Mouse (Mus musculus) G1E (cell line): ENCODE measurements around the gene Cask. TPM values are rescaled to one million over a fixed set of nuclear protein-coding genes. Genes with fewer than 3 reads are reported as not detected.
"Not testable (repeated sequence)": the region's sequence is repeated elsewhere in the genome, so short reads cannot be mapped to it uniquely, and the experiment has no call there.

Source experiments
- ATAC-seq: 2 replicates; pipeline ENCODE4 v1.8.0; 2016; ENCODE audit warnings: mild to moderate bottlenecking; ENCODE audit not compliant: insufficient number of reproducible peaks, poor library complexity, low FRiP score, severe bottlenecking; ENCODE audit errors: extremely low read depth
- DNase-seq: peaks from one replicate; pipeline ENCODE4 v3.0.0; 2012; ENCODE audit warnings: low spot score
- H3K27me3 ChIP-seq: 2 replicates; pipeline ENCODE4 v1.6.1; 2012; ENCODE audit warnings: mild to moderate bottlenecking, low read length, inconsistent platforms; ENCODE audit not compliant: insufficient read depth
- H3K36me3 ChIP-seq: replicated peaks from 2 replicates; pipeline ENCODE3; 2012; ENCODE audit warnings: mild to moderate bottlenecking, inconsistent platforms
- H3K4me1 ChIP-seq: 2 replicates; pipeline ENCODE4 v1.6.1; 2012; ENCODE audit warnings: low read depth, low read length, inconsistent platforms, mixed read lengths; ENCODE audit not compliant: insufficient read depth
- H3K4me3 ChIP-seq: 2 replicates; pipeline ENCODE4 v1.5.1; 2012; ENCODE audit warnings: low read depth, mild to moderate bottlenecking, inconsistent platforms, low read length, moderate library complexity, mixed read lengths
- H3K9me3 ChIP-seq: replicated peaks from 2 replicates; pipeline ENCODE4 v1.6.1; 2012; ENCODE audit warnings: inconsistent platforms
- CTCF ChIP-seq: IDR thresholded peaks from 2 replicates; pipeline ENCODE4 v1.5.1; 2012; ENCODE audit warnings: low read depth, low read length, inconsistent platforms, mixed read lengths
- GATA1 ChIP-seq: IDR thresholded peaks from 2 replicates; pipeline ENCODE4 v1.6.1; 2012; ENCODE audit warnings: borderline replicate concordance, low read length, inconsistent platforms, mixed read lengths
- GATA2 ChIP-seq: IDR thresholded peaks from 2 replicates; pipeline ENCODE4 v1.6.1; 2012; ENCODE audit warnings: low read depth, low read length, inconsistent platforms, borderline replicate concordance
- POLR2AphosphoS5 ChIP-seq: IDR thresholded peaks from 2 replicates; pipeline ENCODE4 v1.6.1; 2012; ENCODE audit warnings: low read depth, low read length, inconsistent platforms; ENCODE audit not compliant: insufficient replicate concordance
- TAL1 ChIP-seq: conservative IDR thresholded peaks from 2 replicates; pipeline ENCODE4 v1.6.1; 2012; ENCODE audit warnings: low read depth, low read length, inconsistent platforms, mixed read lengths
- polyA plus RNA-seq: library from polyadenylated mRNA; stranded (reverse); fragments of >175 nt; gene quantifications from 2 replicates; pipeline ENCODE4 v1.2.3, GENCODE M21; 2012
- total RNA-seq, 2 experiments: library from RNA; stranded (forward) in 1 of 2; stranded (reverse) in 1 of 2; fragments of 200-1000 nt in 1 of 2; fragments of >200 nt in 1 of 2; fragmentation: Nextera tagmentation in 1 of 2; gene quantifications; 2 replicates each; pipeline ENCODE4 v1.2.3; 2014 to 2017

The Cask gene
- total and polyA plus RNA-seq, 3 experiments = 0.05 TPM; not detected in 2

GRCm38 (mm10) chrX:13798754-13799153 lies 52.4 kb downstream of the Cask start:
- ATAC-seq (no peak), DNase-seq (no peak)
- no peaks in the 10 kb centered on the region for H3K36me3 ChIP-seq
- H3K4me3 ChIP-seq = no peak overlapping the region
- H3K4me1 ChIP-seq = no peaks in the 10 kb centered on the region
- TF ChIP-seq CTCF (no peak), GATA2 (no peak), POLR2AphosphoS5 (no peak), GATA1 (no peak), TAL1 (no peak)
- no peaks in the 10 kb centered on the region for H3K27me3 ChIP-seq
- no peaks in the 10 kb centered on the region for H3K9me3 ChIP-seq

- Histone ChIP-seq H3K36me3 (no peaks in the 10 kb centered on the region), H3K4me3 (no peak overlapping the region), H3K4me1 (no peaks in the 10 kb centered on the region), H3K9me3 (no peaks in the 10 kb centered on the region), H3K27me3 (no peaks in the 10 kb centered on the region)
- ATAC-seq = no peak
- TF ChIP-seq GATA1 (no peak), GATA2 (no peak), CTCF (no peak), TAL1 (no peak), POLR2AphosphoS5 (no peak)
- no peak for DNase-seq
Measured at GRCm38 (mm10) chrX:13765672-13766071, 85.5 kb downstream of the Cask start.

- Histone ChIP-seq H3K36me3 (no peaks in the 10 kb centered on the region), H3K27me3 (no peaks in the 10 kb centered on the region), H3K4me3 (no peak overlapping the region), H3K4me1 (no peaks in the 10 kb centered on the region), H3K9me3 (no peaks in the 10 kb centered on the region)
- DNase-seq = no peak
- ATAC-seq = no peak
- TF ChIP-seq CTCF = no peak
- no peak for TF ChIP-seq GATA1
- TF ChIP-seq TAL1 = no peak
Measured at GRCm38 (mm10) chrX:13765024-13765423, 86.1 kb downstream of the Cask start.

GRCm38 (mm10) chrX:13757279-13758005 lies 93.7 kb downstream of the Cask start:
- TF ChIP-seq GATA1 (no peak), CTCF (no peak), POLR2AphosphoS5 (no peak), GATA2 (no peak), TAL1 (no peak)
- ATAC-seq (no peak), DNase-seq (no peak)
- no peaks in the 10 kb centered on the region for H3K27me3 ChIP-seq
- H3K4me1 ChIP-seq = no peaks in the 10 kb centered on the region
- no peaks in the 10 kb centered on the region for H3K36me3 ChIP-seq
- no peak overlapping the region for H3K4me3 ChIP-seq
- no peaks in the 10 kb centered on the region for H3K9me3 ChIP-seq

- ATAC-seq = no peak
- no peak for TF ChIP-seq GATA1
- H3K9me3 ChIP-seq = no peaks in the 10 kb centered on the region
Measured at GRCm38 (mm10) chrX:13741110-13741509, 110.1 kb downstream of the Cask start.

GRCm38 (mm10) chrX:13730785-13731184 lies 120.4 kb downstream of the Cask start:
- not testable (repeated sequence) for H3K4me3 ChIP-seq, ATAC-seq, H3K9me3 ChIP-seq, H3K36me3 ChIP-seq, H3K4me1 ChIP-seq, H3K27me3 ChIP-seq, DNase-seq

More at GRCm38 (mm10) chrX:13741110-13741509, 110.1 kb downstream of the Cask start:
- no peaks in the 10 kb centered on the region for H3K36me3 ChIP-seq
- no peaks in the 10 kb centered on the region for H3K27me3 ChIP-seq
- no peaks in the 10 kb centered on the region for H3K4me1 ChIP-seq
- H3K4me3 ChIP-seq = no peak overlapping the region
- DNase-seq = no peak

- Histone ChIP-seq H3K36me3 (no peaks in the 10 kb centered on the region), H3K9me3 (no peaks in the 10 kb centered on the region), H3K4me3 (no peak overlapping the region), H3K4me1 (no peaks in the 10 kb centered on the region), H3K27me3 (0 out of 2 replicates have a peak, but pooled peaks cover 2% of the 10 kb centered on the region)
- DNase-seq (no peak), ATAC-seq (no peak)
- no peak for TF ChIP-seq TAL1
- no peak for TF ChIP-seq CTCF
- no peak for TF ChIP-seq POLR2AphosphoS5
- no peak for TF ChIP-seq GATA1
- TF ChIP-seq GATA2 = no peak
Measured at GRCm38 (mm10) chrX:13729835-13730480, 121.2 kb downstream of the Cask start.
